Mouse (Mus musculus): Measurements from ENCODE around the gene Med16. TPM values are rescaled to one million over a fixed set of nuclear protein-coding genes. Genes with fewer than 3 reads are reported as not detected.

The Med16 gene
- 31.9 TPM for polyA plus RNA-seq (2017; shearing (Covaris generic))

DNA sequence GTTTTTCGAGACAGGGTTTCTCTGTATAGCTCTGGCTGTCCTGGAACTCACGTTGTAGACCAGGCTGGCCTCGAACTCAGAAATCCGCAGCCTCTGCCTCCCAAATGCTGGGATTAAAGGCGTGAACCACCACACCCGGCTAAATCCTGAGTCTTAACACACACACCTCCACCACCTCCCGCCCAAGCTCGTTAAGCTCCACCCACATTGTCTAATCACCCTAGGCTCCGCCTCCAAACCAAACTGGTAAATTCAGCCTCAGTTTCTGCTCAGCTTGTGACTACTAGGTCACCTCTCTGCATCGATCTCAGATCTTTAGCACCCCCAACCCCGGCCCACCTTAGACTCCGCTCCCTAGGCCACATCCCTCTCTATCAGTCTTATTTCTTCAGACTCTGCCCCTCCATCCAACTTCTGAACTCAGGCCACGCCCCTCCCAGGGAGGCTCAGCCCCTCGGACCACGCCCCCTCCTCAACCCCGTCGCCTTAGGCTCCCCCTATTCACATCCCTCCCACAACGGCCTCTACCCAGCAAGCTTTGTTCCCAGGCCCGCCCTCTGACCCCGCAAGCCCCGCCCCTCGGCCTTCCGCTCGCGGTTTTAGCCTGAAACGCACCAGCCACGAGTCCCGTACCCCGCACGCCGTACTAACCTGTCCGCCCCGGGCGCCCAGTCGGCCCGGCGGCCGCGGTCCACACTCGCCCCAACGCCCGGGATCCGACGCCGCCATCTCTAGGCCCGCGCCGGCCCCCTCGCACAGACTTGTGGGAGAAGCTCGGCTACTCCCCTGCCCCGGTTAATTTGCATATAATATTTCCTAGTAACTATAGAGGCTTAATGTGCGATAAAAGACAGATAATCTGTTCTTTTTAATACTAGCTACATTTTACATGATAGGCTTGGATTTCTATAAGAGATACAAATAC is at the start of gene Med16:
TSS of gene Med16 (minus strand) at position 757 of the 925 bp plus-strand sequence.

DNA sequence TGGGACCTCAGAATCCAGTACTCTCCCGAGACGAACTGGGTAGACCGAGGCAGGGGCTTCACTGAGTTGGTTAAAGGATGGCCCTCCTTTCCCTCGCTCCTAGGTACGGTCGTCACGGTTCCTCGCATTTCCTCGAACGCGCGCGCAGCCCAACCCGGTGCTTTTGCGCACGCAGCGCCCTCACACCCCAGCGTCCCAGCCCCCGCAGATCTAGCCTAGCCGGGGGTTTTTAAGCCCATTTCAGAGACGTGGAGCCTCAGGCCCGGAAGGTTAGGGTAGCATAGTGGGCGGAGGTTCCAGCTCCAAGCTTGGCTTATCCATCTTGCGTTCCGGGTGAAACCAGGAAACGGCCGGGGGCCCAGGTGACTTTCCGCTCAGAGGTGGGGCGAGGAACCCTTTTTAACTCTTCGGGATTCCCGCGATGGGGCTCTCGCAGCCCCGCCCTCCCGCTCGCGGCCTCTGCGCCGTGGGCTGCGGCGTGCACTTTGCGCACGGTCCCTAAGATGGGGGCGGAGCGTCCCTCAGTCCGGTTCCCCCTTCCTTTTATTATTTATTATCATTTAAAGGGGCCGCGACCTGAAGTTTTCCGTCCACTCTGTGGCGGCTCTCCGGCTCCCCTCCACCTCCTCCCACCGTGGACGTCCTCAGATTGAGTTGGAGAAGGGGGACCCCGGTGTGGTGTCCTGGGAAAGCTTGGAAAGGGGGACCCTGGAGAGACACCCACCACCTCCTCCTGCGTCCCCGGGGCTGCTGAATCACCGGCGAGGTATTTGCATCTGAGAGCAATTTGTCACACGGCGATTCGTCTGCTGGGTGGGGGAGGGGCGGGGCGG is 18.0 kb upstream of the Med16 start, which contains the start of gene Arid3a:
TSS of gene Arid3a (plus strand) at position 553 of the 833 bp plus-strand sequence.

DNA sequence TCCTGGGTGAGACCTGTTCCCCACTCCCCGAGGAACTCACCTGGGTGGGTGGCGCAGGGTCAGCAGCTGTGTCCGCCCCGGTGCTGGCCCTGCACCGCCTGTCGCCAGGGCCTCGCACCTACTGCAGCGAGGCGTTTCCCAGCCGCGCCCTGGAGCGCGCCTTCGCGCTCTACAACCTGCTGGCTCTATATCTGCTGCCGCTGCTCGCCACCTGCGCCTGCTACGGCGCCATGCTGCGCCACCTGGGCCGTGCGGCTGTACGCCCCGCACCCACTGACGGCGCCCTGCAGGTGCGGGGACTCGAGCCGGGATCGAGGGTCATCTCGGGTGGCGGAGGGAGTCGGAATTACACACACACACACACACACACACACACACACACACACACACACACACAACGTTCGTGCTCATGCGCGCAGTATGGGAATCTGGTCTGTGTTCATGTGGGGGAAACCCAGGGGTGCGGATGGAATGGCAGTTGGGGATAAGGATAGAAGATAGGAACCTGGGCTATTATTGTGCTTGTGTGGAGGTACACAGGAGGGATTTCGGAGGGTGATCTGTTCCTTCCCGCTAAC is 12.3 kb upstream of the Med16 start, which contains the start of gene R3hdm4:
TSS of gene R3hdm4 (minus strand) at position 251 of the 578 bp plus-strand sequence.

DNA sequence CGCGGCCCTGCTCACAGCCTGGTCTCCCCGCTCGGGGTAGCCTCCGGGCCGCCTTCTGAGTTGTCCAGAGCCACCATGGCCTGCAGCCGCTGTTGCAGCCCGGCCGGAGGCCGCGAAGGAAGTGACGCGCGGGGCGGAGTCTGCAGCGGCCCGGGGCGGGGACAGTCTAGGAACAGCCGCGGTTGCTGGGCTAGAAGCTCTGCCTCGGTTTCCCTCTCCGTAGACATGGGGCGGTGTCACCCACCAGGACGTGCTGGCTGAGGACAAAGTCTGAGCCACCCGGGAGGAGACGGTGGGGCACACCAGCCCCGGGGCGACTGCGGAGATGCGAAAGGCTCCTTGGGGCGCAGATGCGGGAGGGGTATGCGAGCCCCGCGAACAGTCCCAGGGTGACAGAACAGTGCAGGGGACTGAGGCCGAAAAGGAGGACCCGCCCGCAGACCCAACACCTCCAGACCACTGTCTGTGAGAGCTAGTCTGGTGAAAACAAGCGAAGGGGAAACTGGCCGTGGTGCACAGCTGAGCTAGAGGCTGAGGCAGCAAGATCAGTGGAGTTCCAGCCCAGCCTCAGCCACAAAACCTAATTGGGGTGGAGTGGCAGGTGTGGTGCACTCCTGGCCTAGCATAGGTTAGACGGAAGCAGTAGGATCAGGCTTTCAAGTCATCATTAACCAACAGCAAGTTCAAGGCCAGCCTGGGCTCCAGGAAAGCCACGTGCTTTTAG is 8.2 kb upstream of the Med16 start, which contains the start of gene Kiss1r:
TSS of gene Kiss1r (plus strand) at position 164 of the 724 bp plus-strand sequence.

DNA sequence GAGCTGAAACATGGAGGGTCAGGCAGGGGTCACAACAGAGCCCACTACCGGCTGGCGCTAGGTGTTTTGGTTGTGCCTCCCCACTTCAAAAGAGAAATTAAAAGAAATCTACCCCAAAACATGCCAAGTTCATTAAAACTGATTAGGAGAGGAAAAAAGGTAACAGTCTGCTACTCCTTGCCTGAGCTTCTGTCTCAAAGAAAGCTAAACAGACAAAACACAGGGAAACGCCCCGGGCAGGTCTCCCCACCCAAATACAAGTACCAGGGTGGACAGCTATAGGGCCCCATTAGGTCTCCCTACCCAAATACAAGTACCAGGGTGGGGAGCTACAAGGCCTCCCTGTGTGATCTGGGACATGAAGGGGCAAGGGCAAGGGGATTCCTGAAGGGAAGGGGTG is 1.8 kb upstream of the Med16 start, which contains the start of gene Gm26602:
TSS of gene Gm26602 (plus strand) at position 301 of the 400 bp plus-strand sequence.

DNA sequence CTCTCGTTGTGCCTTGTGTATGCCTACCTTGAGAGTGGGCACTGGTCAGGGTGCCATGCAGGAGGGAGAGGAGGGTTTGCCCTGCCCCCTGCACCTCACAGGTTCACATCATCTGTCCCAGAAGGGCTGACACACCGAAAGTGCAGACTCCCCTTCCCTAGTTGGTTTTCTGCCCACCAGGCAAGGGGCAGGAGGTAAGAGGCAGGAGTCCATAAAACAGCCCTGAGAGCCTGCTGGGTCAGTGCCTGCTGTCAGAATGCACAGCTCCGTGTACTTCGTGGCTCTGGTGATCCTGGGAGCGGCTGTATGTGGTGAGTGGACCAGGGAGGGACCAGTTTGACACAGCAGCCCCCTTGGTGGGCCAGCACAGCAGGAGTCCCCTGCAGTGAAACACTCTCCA is 18.1 kb downstream of the Med16 start, which contains the start of gene Cfd:
TSS of gene Cfd (plus strand) at position 184 of the 400 bp plus-strand sequence.

DNA sequence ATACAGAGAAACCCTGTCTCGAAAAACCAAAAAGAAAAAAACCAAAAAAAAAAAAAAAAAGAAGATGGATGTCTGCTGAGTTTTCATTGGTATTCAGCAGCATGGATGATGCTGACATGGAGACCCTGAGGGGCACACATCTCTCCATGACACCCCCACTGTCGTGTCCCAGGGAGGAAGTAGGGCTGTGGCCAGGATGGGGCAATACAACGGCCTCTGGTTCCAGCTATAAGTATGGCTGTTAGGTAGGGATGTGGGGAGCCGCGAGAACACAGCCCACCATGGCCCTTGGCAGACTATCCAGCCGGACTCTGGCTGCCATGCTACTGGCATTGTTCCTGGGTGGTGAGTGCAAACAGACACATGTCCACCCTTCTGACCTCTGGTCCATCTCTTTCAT is 22.7 kb downstream of the Med16 start, which contains the start of gene Elane:
TSS of gene Elane (plus strand) at position 194 of the 400 bp plus-strand sequence.

DNA sequence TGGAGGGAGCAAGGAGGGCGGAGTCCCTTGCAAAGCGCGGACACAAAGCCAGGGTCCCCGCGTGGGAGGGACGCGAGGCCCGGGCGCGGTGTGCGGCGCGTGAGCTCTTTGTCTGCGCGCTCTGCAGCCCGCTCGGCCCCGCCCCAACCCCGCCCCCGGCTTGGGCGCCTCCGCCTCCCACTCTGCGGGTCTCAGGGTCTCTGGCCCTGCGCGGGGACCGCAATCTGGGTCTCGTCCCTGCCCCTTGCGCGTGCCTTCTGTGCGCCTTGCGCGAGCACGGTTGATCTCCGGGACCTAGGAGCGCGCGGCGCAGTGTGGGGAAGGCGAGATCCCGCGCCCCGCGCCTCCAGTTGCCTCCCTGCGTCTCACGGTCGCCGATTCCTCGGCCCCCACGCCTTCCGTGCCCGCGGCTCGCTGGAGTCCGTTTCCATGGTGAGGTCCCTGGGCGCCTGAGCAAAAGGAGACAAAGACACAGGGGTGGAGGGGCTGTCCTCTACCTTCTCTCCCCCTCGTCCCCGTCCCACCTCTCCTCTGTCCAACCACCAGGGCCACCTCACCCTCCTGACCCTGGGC is 34.3 kb downstream of the Med16 start, which contains the start of the genes Prtn3 and Plppr3:
TSS of gene Prtn3 (plus strand) at position 187 of the 573 bp plus-strand sequence.
TSS of gene Plppr3 (minus strand) at position 345 of the 573 bp plus-strand sequence.

DNA sequence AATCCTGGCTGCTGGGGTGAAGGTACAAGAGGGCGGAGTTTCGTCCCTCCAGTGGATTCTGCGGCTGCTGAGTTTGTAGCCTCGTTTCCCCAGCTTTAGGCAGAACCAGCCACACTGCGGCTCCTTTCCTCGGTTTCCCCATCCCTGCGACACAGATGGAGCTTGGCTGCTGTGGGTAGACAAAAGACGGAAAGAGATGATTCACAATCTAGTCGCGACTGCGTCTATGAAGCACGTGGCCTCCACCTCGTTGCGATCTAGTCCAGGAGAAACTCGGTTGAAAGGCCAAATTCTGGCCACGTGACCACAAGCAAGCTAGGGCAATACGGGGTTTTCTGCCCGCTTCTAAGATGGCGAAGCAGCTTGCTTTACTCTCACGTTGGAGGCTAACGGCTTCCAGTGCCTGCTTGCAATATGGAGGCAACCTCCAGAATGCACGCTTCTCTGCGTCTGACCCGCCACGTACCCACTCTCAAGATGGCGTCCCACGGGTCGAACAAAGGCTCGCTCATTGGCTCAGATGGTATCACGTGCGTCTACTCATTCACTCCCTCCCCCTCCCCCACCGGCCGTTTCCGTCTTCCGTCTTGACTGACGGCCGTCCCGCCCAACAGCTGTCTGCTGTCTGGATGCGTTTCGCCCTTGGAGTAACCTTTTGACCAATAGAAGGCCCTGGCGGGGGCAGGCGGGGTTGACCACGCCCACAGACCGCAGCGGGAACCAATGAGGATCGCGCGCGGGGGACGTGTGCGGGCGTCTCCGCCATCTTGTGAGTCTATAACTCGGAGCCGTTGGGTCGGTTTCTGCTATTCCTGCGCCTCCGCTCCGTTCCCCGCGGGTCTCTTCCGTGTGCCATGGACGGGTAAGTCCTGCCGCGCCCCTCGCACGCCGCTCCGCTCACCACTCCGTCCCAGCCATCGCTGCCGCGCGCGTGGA is 54.6 kb downstream of the Med16 start, which contains the start of gene Ptbp1:
TSS of gene Ptbp1 (plus strand) at position 568 of the 936 bp plus-strand sequence.

Other genes starting within 250 kb of the Med16 start
- gene Madcam1, start 244.4 kb downstream of the Med16 start, polyA plus RNA-seq (2017; shearing (Covaris generic)), result not detected
- 24.0 TPM for gene Tpgs1, start 239.6 kb downstream of the Med16 start, polyA plus RNA-seq (2017; shearing (Covaris generic))
- 83.3 TPM for gene Cdc34, start 226.7 kb downstream of the Med16 start, polyA plus RNA-seq (2017; shearing (Covaris generic))
- gene Gzmm, start 219.9 kb downstream of the Med16 start, polyA plus RNA-seq (2017; shearing (Covaris generic)), result 2.7 TPM
- 178 TPM for gene Bsg, start 204.4 kb downstream of the Med16 start, polyA plus RNA-seq (2017; shearing (Covaris generic))
- gene Hcn2, start 192.3 kb downstream of the Med16 start, polyA plus RNA-seq (2017; shearing (Covaris generic)), result 0.12 TPM
- 33.4 TPM for gene Polrmt, start 162.3 kb downstream of the Med16 start, polyA plus RNA-seq (2017; shearing (Covaris generic))
- gene Fgf22, start 153.8 kb downstream of the Med16 start, polyA plus RNA-seq (2017; shearing (Covaris generic)), result not detected
- 47.0 TPM for gene Rnf126, start 142.0 kb downstream of the Med16 start, polyA plus RNA-seq (2017; shearing (Covaris generic))
- 0.31 TPM for gene Fstl3, start 131.7 kb downstream of the Med16 start, polyA plus RNA-seq (2017; shearing (Covaris generic))
- not detected for gene Prss57, start 118.0 kb downstream of the Med16 start, polyA plus RNA-seq (2017; shearing (Covaris generic))
- 3.5 TPM for gene Palm, start 115.4 kb downstream of the Med16 start, polyA plus RNA-seq (2017; shearing (Covaris generic))
- not detected for gene Misp, start 87.9 kb downstream of the Med16 start, polyA plus RNA-seq (2017; shearing (Covaris generic))
- 555 TPM for gene Ptbp1, start 54.5 kb downstream of the Med16 start, polyA plus RNA-seq (2017; shearing (Covaris generic))
- gene Prtn3, start 34.4 kb downstream of the Med16 start, polyA plus RNA-seq (2017; shearing (Covaris generic)), result not detected
- gene Plppr3, start 34.3 kb downstream of the Med16 start, polyA plus RNA-seq (2017; shearing (Covaris generic)), result 11.3 TPM
- not detected for gene Elane, start 22.7 kb downstream of the Med16 start, polyA plus RNA-seq (2017; shearing (Covaris generic))
- not detected for gene Cfd, start 18.1 kb downstream of the Med16 start, polyA plus RNA-seq (2017; shearing (Covaris generic))
- 11.6 TPM for gene Gm26602, start 1.9 kb upstream of the Med16 start, polyA plus RNA-seq (2017; shearing (Covaris generic))
- 0.26 TPM for gene Kiss1r, start 8.0 kb upstream of the Med16 start, polyA plus RNA-seq (2017; shearing (Covaris generic))
- gene R3hdm4, start 12.3 kb upstream of the Med16 start, polyA plus RNA-seq (2017; shearing (Covaris generic)), result 113 TPM
- gene Arid3a, start 18.1 kb upstream of the Med16 start, polyA plus RNA-seq (2017; shearing (Covaris generic)), result 10.6 TPM
- 55.5 TPM for gene Wdr18, start 51.2 kb upstream of the Med16 start, polyA plus RNA-seq (2017; shearing (Covaris generic))
- not detected for gene Grin3b, start 61.8 kb upstream of the Med16 start, polyA plus RNA-seq (2017; shearing (Covaris generic))
- gene Tmem259, start 75.4 kb upstream of the Med16 start, polyA plus RNA-seq (2017; shearing (Covaris generic)), result 28.1 TPM
- 501 TPM for gene Cnn2, start 79.7 kb upstream of the Med16 start, polyA plus RNA-seq (2017; shearing (Covaris generic))
- 52.9 TPM for gene Abca7, start 87.6 kb upstream of the Med16 start, polyA plus RNA-seq (2017; shearing (Covaris generic))
- 733 TPM for gene Arhgap45, start 107.7 kb upstream of the Med16 start, polyA plus RNA-seq (2017; shearing (Covaris generic))
- 112 TPM for gene Polr2e, start 130.9 kb upstream of the Med16 start, polyA plus RNA-seq (2017; shearing (Covaris generic))
- 368 TPM for gene Gpx4, start 138.2 kb upstream of the Med16 start, polyA plus RNA-seq (2017; shearing (Covaris generic))
- 62.6 TPM for gene Sbno2, start 196.6 kb upstream of the Med16 start, polyA plus RNA-seq (2017; shearing (Covaris generic))
- gene Stk11, start 206.9 kb upstream of the Med16 start, polyA plus RNA-seq (2017; shearing (Covaris generic)), result 79.3 TPM
- gene Atp5d, start 229.7 kb upstream of the Med16 start, polyA plus RNA-seq (2017; shearing (Covaris generic)), result 431 TPM
- gene Cbarp, start 231.9 kb upstream of the Med16 start, polyA plus RNA-seq (2017; shearing (Covaris generic)), result 18.9 TPM
- gene Midn, start 239.3 kb upstream of the Med16 start, polyA plus RNA-seq (2017; shearing (Covaris generic)), result 7.3 TPM